Mouse (Mus musculus) midbrain, postnatal 0 days (tissue): ENCODE measurements around the gene Anxa11. TPM values are rescaled to one million over a fixed set of nuclear protein-coding genes. Genes with fewer than 3 reads are reported as not detected.
A peak's percentile ranks its signal among the peaks of the same experiment; 100 is the strongest.

Experiments
- ATAC-seq: fragments of 200-750 bp; cut with Nextera tagmentation; 2 replicates; pipeline ENCODE4 v1.8.0; 2017; ENCODE audit warnings: moderate number of reproducible peaks, mild to moderate bottlenecking, moderate TSS enrichment, moderate library complexity; ENCODE audit not compliant: low FRiP score
- DNase-seq: peaks from one replicate; pipeline ENCODE4 v3.0.0-alpha.2; 2015; ENCODE audit warnings: low spot score
- H3K27ac ChIP-seq: fragments of 300-500 bp; sonication (generic); 2 replicates; pipeline ENCODE4 v1.5.1; 2014; ENCODE audit warnings: low read depth, mild to moderate bottlenecking, low read length, mixed read lengths
- H3K27me3 ChIP-seq: fragments of 300-500 bp; sonication (generic); 2 replicates; pipeline ENCODE4 v1.6.1; 2014; ENCODE audit warnings: low read length, control low read depth, mixed read lengths; ENCODE audit not compliant: insufficient read depth
- H3K36me3 ChIP-seq: fragments of 300-500 bp; sonication (generic); 2 replicates; pipeline ENCODE4 v1.6.1; 2014; ENCODE audit warnings: low read length, control low read depth, mixed read lengths; ENCODE audit not compliant: insufficient read depth
- H3K4me1 ChIP-seq: fragments of 300-500 bp; sonication (generic); 2 replicates; pipeline ENCODE4 v1.6.1; 2014; ENCODE audit warnings: mild to moderate bottlenecking, control low read depth, antibody characterized with exemption, low read length, mixed read lengths; ENCODE audit not compliant: insufficient read depth
- H3K4me2 ChIP-seq: fragments of 300-500 bp; sonication (generic); 2 replicates; pipeline ENCODE4 v1.6.1; 2014; ENCODE audit warnings: low read depth, mild to moderate bottlenecking, low read length, mixed read lengths; ENCODE audit not compliant: poor library complexity, severe bottlenecking
- H3K4me3 ChIP-seq: fragments of 300-500 bp; sonication (generic); 2 replicates; pipeline ENCODE4 v1.5.1; 2014; ENCODE audit warnings: low read depth, mild to moderate bottlenecking, low read length, moderate library complexity
- H3K9ac ChIP-seq: fragments of 300-500 bp; sonication (generic); replicated peaks from 2 replicates; pipeline ENCODE4 v1.6.1; 2014; ENCODE audit warnings: mild to moderate bottlenecking, low read length, moderate library complexity, mixed read lengths; ENCODE audit not compliant: poor library complexity, severe bottlenecking
- H3K9me3 ChIP-seq: fragments of 300-500 bp; sonication (generic); 2 replicates; pipeline ENCODE4 v1.6.1; 2016; ENCODE audit warnings: low read length, control low read depth
- CTCF ChIP-seq: IDR thresholded peaks from 2 replicates; pipeline ENCODE4 v1.5.1; 2016; ENCODE audit warnings: antibody characterized with exemption, mild to moderate bottlenecking
- WGBS: fragments of 180-500 bp; shearing (Covaris S2); extraction: QIAGEN DNeasy Blood & Tissue Kit; methylation state at CpG from one replicate; pipeline ENCODE4 v1.1.7; 2014; 5-methylcytosine and 5-hydroxymethylcytosine counted together
- polyA plus RNA-seq: library from polyadenylated mRNA; unstranded; fragments of >200 nt; fragmentation: Nextera tagmentation; extraction: Ambion mirVana; gene quantifications from 2 replicates; pipeline ENCODE4 v1.2.1, GENCODE M21; 2015
- total RNA-seq: library from RNA; depleted of rRNA; stranded (reverse); fragments of >200 nt; gene quantifications from 2 replicates; pipeline ENCODE4 v1.2.3, GENCODE M21; 2014

Anxa11 gene
- total and polyA plus RNA-seq, 2 experiments from 2014 or later, result 2.7 to 3.3 TPM

GRCm38 (mm10) chr14:25831332-25831731, 10.6 kb upstream of the Anxa11 start:
- H3K9me3 ChIP-seq, result no peaks in the 10 kb centered on the region
- TF ChIP-seq CTCF, result no peak
- ATAC-seq, result no peak
- no peak overlapping the region for H3K9ac ChIP-seq
- no peak overlapping the region for H3K4me2 ChIP-seq
- no peaks in the 10 kb centered on the region for H3K4me1 ChIP-seq
- no peaks in the 10 kb centered on the region for H3K36me3 ChIP-seq
- H3K27me3 ChIP-seq, result no peaks in the 10 kb centered on the region
- H3K27ac ChIP-seq, result no peak overlapping the region
- WGBS, result 62% methylated on average over 1 of the region's 1 CpGs
- no peak for DNase-seq
- H3K4me3 ChIP-seq, result no peak overlapping the region

GRCm38 (mm10) chr14:25832301-25832700, 9.7 kb upstream of the Anxa11 start:
- Histone ChIP-seq H3K4me2 (no peak overlapping the region; the same call in 1 of the 2 replicates), H3K9me3 (no peaks in the 10 kb centered on the region), H3K27ac (no peak overlapping the region), H3K4me1 (no peaks in the 10 kb centered on the region), H3K27me3 (no peaks in the 10 kb centered on the region), H3K9ac (no peak overlapping the region), H3K4me3 (no peak overlapping the region), H3K36me3 (no peaks in the 10 kb centered on the region)
- ATAC-seq (peak; percentile 84), DNase-seq (peak; percentile 67)
- TF ChIP-seq CTCF, result peak; percentile 74
- WGBS, result 9% methylated on average over 14 of the region's 14 CpGs

DNA sequence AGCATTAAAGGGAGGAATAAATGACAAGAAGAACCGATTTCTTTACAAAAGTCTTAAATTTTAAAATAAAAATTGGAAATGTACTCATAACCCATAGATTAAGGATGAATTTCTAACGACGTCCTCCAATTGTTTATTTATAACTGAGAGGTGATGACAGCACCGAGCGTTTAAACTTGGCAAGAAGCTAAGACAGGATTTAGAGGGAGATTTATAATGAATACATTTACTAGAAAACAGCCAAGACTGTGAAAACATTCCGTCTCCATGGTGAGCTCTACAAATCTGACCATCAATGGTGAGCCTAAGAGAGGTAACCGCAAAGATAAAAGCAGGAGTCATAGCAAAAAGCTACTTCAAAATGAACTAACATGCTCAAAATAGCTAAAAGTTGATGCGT, 3.5 kb upstream of the Anxa11 start:
- no peak overlapping the region for H3K27ac ChIP-seq
- DNase-seq (no peak), ATAC-seq (no peak)
- H3K9ac ChIP-seq, result no peak overlapping the region
- H3K4me1 ChIP-seq, result peaks cover 3% of the 10 kb centered on the region; the same call in 1 of the 2 replicates
- 41% methylated on average over 8 of the region's 8 CpGs for WGBS
- no peaks in the 10 kb centered on the region for H3K9me3 ChIP-seq
- no peak overlapping the region for H3K4me3 ChIP-seq
- TF ChIP-seq CTCF, result no peak
- H3K36me3 ChIP-seq, result no peaks in the 10 kb centered on the region
- no peak overlapping the region for H3K4me2 ChIP-seq
- peaks cover 27% of the 10 kb centered on the region for H3K27me3 ChIP-seq

DNA sequence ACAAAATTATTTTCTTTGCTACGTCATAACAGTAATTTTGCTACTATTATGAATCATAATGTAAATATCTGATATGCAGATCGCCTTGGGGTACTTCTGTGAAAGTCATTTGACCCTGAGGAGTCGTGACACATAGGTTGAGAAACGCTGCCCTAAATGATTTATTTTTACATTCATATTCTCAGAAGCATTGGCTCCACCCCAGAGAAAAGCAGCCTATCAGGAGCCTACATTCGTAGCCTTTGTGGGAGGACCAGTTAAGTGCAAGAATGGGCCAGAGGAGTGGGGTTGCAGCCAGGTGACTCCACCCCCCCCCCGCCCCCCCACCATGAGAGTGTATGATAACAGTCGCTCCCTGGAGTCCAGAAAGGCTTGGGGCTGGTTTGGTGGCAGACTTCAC, 2.2 kb upstream of the Anxa11 start:
- H3K4me1 ChIP-seq, result peaks cover 3% of the 10 kb centered on the region; the same call in 1 of the 2 replicates
- 82% methylated on average over 7 of the region's 7 CpGs for WGBS
- H3K36me3 ChIP-seq, result no peaks in the 10 kb centered on the region
- H3K9ac ChIP-seq, result no peak overlapping the region
- no peak overlapping the region for H3K4me2 ChIP-seq
- no peaks in the 10 kb centered on the region for H3K9me3 ChIP-seq
- H3K4me3 ChIP-seq, result no peak overlapping the region
- TF ChIP-seq CTCF, result no peak
- H3K27me3 ChIP-seq, result peaks cover 27% of the 10 kb centered on the region
- DNase-seq (no peak), ATAC-seq (no peak)
- no peak overlapping the region for H3K27ac ChIP-seq

GRCm38 (mm10) chr14:25840961-25841360, 995 bp upstream of the Anxa11 start:
- WGBS, result 15% methylated on average over 7 of the region's 7 CpGs
- ATAC-seq (no peak), DNase-seq (no peak)
- H3K4me1 ChIP-seq, result peaks cover 3% of the 10 kb centered on the region; the same call in 1 of the 2 replicates
- H3K4me3 ChIP-seq, result no peak overlapping the region
- H3K27me3 ChIP-seq, result peaks cover 27% of the 10 kb centered on the region
- no peaks in the 10 kb centered on the region for H3K36me3 ChIP-seq
- no peak overlapping the region for H3K9ac ChIP-seq
- H3K27ac ChIP-seq, result no peak overlapping the region
- no peak overlapping the region for H3K4me2 ChIP-seq
- H3K9me3 ChIP-seq, result no peaks in the 10 kb centered on the region
- no peak for TF ChIP-seq CTCF

GRCm38 (mm10) chr14:25841579-25841978, 377 bp upstream of the Anxa11 start:
- under 1% methylated on average over 4 of the region's 4 CpGs for WGBS

More at GRCm38 (mm10) chr14:25841579-25841978, 377 bp upstream of the Anxa11 start:
- peak overlapping the region; percentile 41 for H3K4me3 ChIP-seq
- H3K36me3 ChIP-seq, result no peaks in the 10 kb centered on the region
- no peak overlapping the region for H3K9ac ChIP-seq
- H3K4me1 ChIP-seq, result peaks cover 3% of the 10 kb centered on the region; the same call in 1 of the 2 replicates
- DNase-seq (no peak), ATAC-seq (no peak)
- H3K4me2 ChIP-seq, result peak overlapping the region; percentile 91
- peaks cover 27% of the 10 kb centered on the region for H3K27me3 ChIP-seq
- H3K9me3 ChIP-seq, result no peaks in the 10 kb centered on the region
- H3K27ac ChIP-seq, result no peak overlapping the region
- TF ChIP-seq CTCF, result no peak
